Mouse (Mus musculus): ENCODE measurements around the gene Ubap1l. TPM values are rescaled to one million over a fixed set of nuclear protein-coding genes. Genes with fewer than 3 reads are reported as not detected.
"Not testable (repeated sequence)": the region's sequence is repeated elsewhere in the genome, so short reads cannot be mapped to it uniquely, and the experiment has no call there.

Ubap1l gene
- 1 to 10 TPM; 4.0 to 5.0 (median 4.7) TPM for total RNA-seq (2022)

- no peak for DNase-seq (ENCODE audit: low spot score in 2 of 2)
These were observed at the start of gene Ubap1l for GRCm38 (mm10) chr9:65360641-65361448. Gene Ubap1l (plus strand): TSS chr9:65361041.

- no peak for DNase-seq (ENCODE audit: low spot score in 2 of 2)
These were observed 48.0 kb upstream of the Ubap1l start for GRCm38 (mm10) chr9:65312669-65313357.

- no peak for DNase-seq (ENCODE audit: low spot score in 2 of 2)
These were observed 47.0 kb upstream of the Ubap1l start for GRCm38 (mm10) chr9:65313846-65314245.

- no peak for DNase-seq (ENCODE audit: low spot score in 2 of 2)
These were observed 38.5 kb upstream of the Ubap1l start for GRCm38 (mm10) chr9:65322255-65322900.

- DNase-seq (ENCODE audit: low spot score in 2 of 2), result no peak
These were observed 34.9 kb upstream of the Ubap1l start for GRCm38 (mm10) chr9:65325971-65326370.

GRCm38 (mm10) chr9:65327371-65327770, 33.5 kb upstream of the Ubap1l start:
- no peak for DNase-seq (ENCODE audit: low spot score in 2 of 2)

GRCm38 (mm10) chr9:65333958-65334357, 26.9 kb upstream of the Ubap1l start:
- no peak for DNase-seq (ENCODE audit: low spot score in 2 of 2)

- DNase-seq (ENCODE audit: low spot score in 2 of 2), result no peak
These were observed 21.7 kb upstream of the Ubap1l start for GRCm38 (mm10) chr9:65339146-65339545.

GRCm38 (mm10) chr9:65340414-65340813, 20.4 kb upstream of the Ubap1l start:
- DNase-seq (ENCODE audit: low spot score in 2 of 2), result no peak

GRCm38 (mm10) chr9:65345439-65345838, 15.4 kb upstream of the Ubap1l start:
- not testable (repeated sequence) for DNase-seq (ENCODE audit: low spot score in 2 of 2)

- peak; percentile 94 to 95 for DNase-seq (ENCODE audit: low spot score in 2 of 2)
These were observed 14.9 kb upstream of the Ubap1l start, which contains the start of gene Pdcd7 for GRCm38 (mm10) chr9:65345854-65346475. Gene Pdcd7 (plus strand): TSS chr9:65346104.

GRCm38 (mm10) chr9:65346476-65347111, 14.2 kb upstream of the Ubap1l start:
- peak; percentile 14 to 27 for DNase-seq (ENCODE audit: low spot score in 2 of 2)

GRCm38 (mm10) chr9:65347112-65347850, 13.6 kb upstream of the Ubap1l start:
- no peak for DNase-seq (ENCODE audit: low spot score in 2 of 2)

GRCm38 (mm10) chr9:65353251-65353650, 7.6 kb upstream of the Ubap1l start:
- DNase-seq (ENCODE audit: low spot score in 2 of 2), result no peak

GRCm38 (mm10) chr9:65356561-65356960, 4.3 kb upstream of the Ubap1l start:
- DNase-seq (ENCODE audit: low spot score in 2 of 2), result no peak

GRCm38 (mm10) chr9:65356971-65357370, 3.9 kb upstream of the Ubap1l start:
- DNase-seq (ENCODE audit: low spot score in 2 of 2), result no peak

GRCm38 (mm10) chr9:65358956-65359480, 1.8 kb upstream of the Ubap1l start:
- no peak for DNase-seq (ENCODE audit: low spot score in 2 of 2)

- DNase-seq (ENCODE audit: low spot score in 2 of 2), result no peak
These were observed 2.8 kb downstream of the Ubap1l start for GRCm38 (mm10) chr9:65363684-65364083.

- DNase-seq (ENCODE audit: low spot score in 2 of 2), result no peak
These were observed 4.9 kb downstream of the Ubap1l start for GRCm38 (mm10) chr9:65365721-65366120.

GRCm38 (mm10) chr9:65371756-65372155, 10.9 kb downstream of the Ubap1l start:
- no peak for DNase-seq (ENCODE audit: low spot score in 2 of 2)
